Mouse (Mus musculus) megakaryocyte, adult 5-6 weeks (primary cell): ENCODE results near the gene Csk. TPM values are rescaled to one million over a fixed set of nuclear protein-coding genes. Genes with fewer than 3 reads are reported as not detected.
A peak's percentile ranks its signal among the peaks of the same experiment; 100 is the strongest.

Source experiments
- ATAC-seq: 2 replicates; pipeline ENCODE4 v1.8.0; 2016; ENCODE audit warnings: mild to moderate bottlenecking, inconsistent platforms; ENCODE audit not compliant: poor library complexity, severe bottlenecking
- total RNA-seq, 2 experiments: library from RNA; stranded (forward) in 1 of 2; stranded (reverse) in 1 of 2; fragments of 153-499, 151-499 nt in 1 of 2; fragments of 221-1000, 200-1000 nt in 1 of 2; gene quantifications; 2 replicates each; pipeline versions ENCODE4 v1.2.3 to v1.2.4; 2015 to 2017

Gene Csk
- total RNA-seq, 2 experiments from 2014 or later, result 96.7 to 282 TPM

GRCm38 (mm10) chr9:57606139-57606851 lies 47.1 kb downstream of the Csk start, which contains the start of gene Cplx3:
Gene Cplx3 (minus strand): TSS chr9:57606281.
- peak; percentile 51; the same call in 1 of the 2 replicates for ATAC-seq

GRCm38 (mm10) chr9:57605503-57605902 lies 47.9 kb downstream of the Csk start:
- ATAC-seq, result no peak

- ATAC-seq, result no peak
Measured at GRCm38 (mm10) chr9:57604875-57605274, 48.6 kb downstream of the Csk start.

- no peak for ATAC-seq
Measured at GRCm38 (mm10) chr9:57602098-57602497, 51.3 kb downstream of the Csk start.

- ATAC-seq, result no peak
Measured at GRCm38 (mm10) chr9:57601353-57601706, 52.1 kb downstream of the Csk start.

- no peak for ATAC-seq
Measured at GRCm38 (mm10) chr9:57600620-57601352, 52.6 kb downstream of the Csk start.

GRCm38 (mm10) chr9:57598851-57599563 lies 54.4 kb downstream of the Csk start:
- ATAC-seq, result no peak

- no peak for ATAC-seq
Measured at GRCm38 (mm10) chr9:57597929-57598382, 55.5 kb downstream of the Csk start.

- ATAC-seq, result no peak
Measured at GRCm38 (mm10) chr9:57597265-57597664, 56.2 kb downstream of the Csk start.

- no peak for ATAC-seq
Measured at GRCm38 (mm10) chr9:57594174-57594509, 59.3 kb downstream of the Csk start.

GRCm38 (mm10) chr9:57593454-57594173 lies 59.8 kb downstream of the Csk start:
- no peak for ATAC-seq

- no peak for ATAC-seq
Measured at GRCm38 (mm10) chr9:57590726-57591125, 62.7 kb downstream of the Csk start.

GRCm38 (mm10) chr9:57589224-57590126 lies 64.0 kb downstream of the Csk start, which contains the start of gene Ulk3:
Gene Ulk3 (plus strand): TSS chr9:57589452.
- peak; percentile 90 for ATAC-seq

GRCm38 (mm10) chr9:57584991-57585390 lies 68.4 kb downstream of the Csk start:
- ATAC-seq, result no peak

GRCm38 (mm10) chr9:57577144-57577849 lies 76.1 kb downstream of the Csk start:
- ATAC-seq, result peak; percentile 82
